Mouse (Mus musculus): ENCODE measurements at regions not wholly inside any gene's neighbourhood (a gene's known extent, or its start where the extent isn't known, plus 50 kb on each side); places are given as distances from the start of the nearest gene placed in this dataset.

DNA sequence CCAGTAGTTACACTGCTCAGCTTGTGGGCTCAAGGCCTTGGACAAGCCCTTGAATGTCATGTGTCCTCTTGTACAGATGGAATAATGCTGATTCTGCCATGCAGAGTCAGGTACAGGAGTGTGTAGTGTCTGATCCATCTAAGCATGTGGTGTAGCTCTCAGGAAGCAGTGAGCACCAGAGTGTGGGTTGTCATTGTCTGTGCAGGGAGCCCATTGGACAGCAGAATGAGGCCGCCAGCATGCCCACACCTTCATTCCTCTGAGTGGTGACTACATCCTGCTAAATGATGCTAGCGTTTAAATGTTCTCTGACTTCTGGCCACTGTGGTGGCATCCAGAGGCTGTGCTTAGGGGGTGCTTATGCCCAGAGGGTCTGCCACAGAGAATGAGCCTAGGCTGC is 137.5 kb upstream of the Kcnab2 start:
- no peak for DNase-seq

DNA sequence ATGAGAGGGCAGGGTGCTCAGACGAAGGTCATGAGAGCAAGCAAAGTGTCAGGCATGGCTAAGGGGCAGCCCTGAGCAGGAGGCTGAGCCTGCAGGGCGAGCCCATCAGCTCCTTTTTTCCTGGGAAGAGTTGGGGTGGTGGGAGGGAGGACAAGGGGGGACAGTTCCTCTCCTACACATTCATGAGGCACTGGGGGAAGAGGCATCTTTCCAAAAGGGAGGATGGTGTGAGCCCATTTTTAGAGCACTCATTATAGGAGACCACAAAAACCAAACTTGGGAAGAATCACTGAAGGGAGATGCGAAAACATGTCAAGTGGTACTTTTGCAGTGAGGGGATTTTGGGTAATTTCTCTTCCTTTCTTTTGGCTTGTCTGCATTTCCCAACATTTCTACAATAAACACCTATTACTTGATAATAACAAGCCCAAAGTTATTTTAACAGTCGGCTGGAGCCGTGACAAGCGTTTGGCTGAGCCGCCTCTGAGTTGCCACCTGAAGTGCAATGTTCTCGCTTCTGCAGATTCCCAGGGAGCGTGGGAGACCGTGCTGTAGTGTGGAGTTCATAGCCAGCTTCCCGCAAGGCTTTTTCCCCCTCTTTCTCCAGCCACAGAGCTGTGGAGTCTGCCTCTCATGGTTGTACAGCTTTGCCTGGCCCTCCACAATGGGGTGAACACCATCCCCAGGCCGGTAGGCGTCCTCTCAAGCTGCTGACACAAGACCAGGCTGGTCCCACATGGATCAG is 136.9 kb upstream of the Kcnab2 start:
- no peak for DNase-seq

Data from thymus, postnatal 25 days (tissue).